Comparison of ENCODE assay signal across 8 mouse cellular contexts in the genomic region with DNA sequence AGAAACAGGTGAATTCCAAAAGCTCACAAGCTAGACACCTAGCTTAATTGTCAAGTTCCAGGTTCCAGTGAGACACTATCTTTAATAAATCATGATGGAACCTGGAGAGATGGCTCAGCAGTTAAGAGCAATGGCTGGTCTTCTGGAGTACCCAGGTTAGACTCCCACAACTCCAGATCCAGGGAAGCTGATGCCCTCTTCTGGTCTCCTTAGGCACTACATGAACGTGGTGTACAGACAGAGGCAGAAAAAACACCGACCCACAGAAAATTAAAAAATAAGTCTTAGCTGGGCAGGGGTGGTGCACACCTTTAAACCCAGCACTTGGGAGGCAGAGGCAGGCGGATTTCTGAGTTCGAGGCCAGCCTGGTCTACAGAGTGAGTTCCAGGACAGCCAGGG.
DNase-seq lines count a peak whose midpoint lies in the region; TF ChIP-seq lines count a peak whose summit lies in the region.
"Had no signal": no experiment of that assay in that cellular context is flagged by ENCODE, and none has a peak within 500 bp of the region (broad histone marks: within the 10 kb centered on the region; RNA-seq: fewer than 3 reads in every experiment).

No protein-coding gene starts in this region.

- no peak overlapping the region for H3K27ac ChIP-seq in left cerebral cortex, adult 2 months
- H3K27ac ChIP-seq in MEL (ENCODE audit: control insufficient read depth, low read depth, low read length): peak overlapping the region; percentile 92
- H3K27ac ChIP-seq in bone marrow, adult 2 months (ENCODE audit: control insufficient read depth, insufficient read depth, low read depth, low read length, poor library complexity): no peak overlapping the region; the same call in 1 of the 2 replicates
- no peak overlapping the region for H3K27ac ChIP-seq in embryonic fibroblast, embryonic 13.5 days (ENCODE audit: insufficient read depth, low read length)
- no peak overlapping the region for H3K27ac ChIP-seq in limb, embryonic 10.5 days
- H3K27ac ChIP-seq: macrophage had no signal

- no peak for DNase-seq in left cerebral cortex, adult 2 months (ENCODE audit: extremely low spot score in 1 of 2, low spot score in 2 of 2)
- no peak for DNase-seq in left cerebral cortex, postnatal 36 days (ENCODE audit: low spot score in 2 of 2)
- peak; percentile 88 for DNase-seq in MEL (ENCODE audit: low read depth, low spot score)
- DNase-seq in limb, embryonic 10.5 days (ENCODE audit: low spot score): peak; percentile 42
- peak; percentile 60 for DNase-seq in right cerebral cortex, postnatal 14 days

- TF ChIP-seq RAD21 in MEL (IDR thresholded peaks at IDR 0.05; ENCODE audit: low read depth, low read length): peak; percentile 52

- 20% methylated on average over 4 of the region's 4 CpGs for WGBS in bone marrow, adult 2 months
- WGBS in limb, embryonic 10.5 days: 54% methylated on average over 4 of the region's 4 CpGs

- H3K9ac ChIP-seq in MEL (ENCODE audit: control insufficient read depth, low read depth, low read length, poor library complexity, severe bottlenecking): peak overlapping the region; percentile 62

- TF ChIP-seq POLR2A in MEL (IDR thresholded peaks at IDR 0.05; ENCODE audit: control insufficient read depth in 1 of 2, insufficient read depth in 1 of 2, low read depth in 1 of 2, low read length in 2 of 2, poor library complexity in 1 of 2): no peak
- TF ChIP-seq POLR2A in bone marrow, adult 2 months (IDR thresholded peaks at IDR 0.05; ENCODE audit: borderline replicate concordance, control insufficient read depth, low read depth, low read length): no peak
- TF ChIP-seq POLR2A in embryonic fibroblast, embryonic 13.5 days (IDR thresholded peaks at IDR 0.05; ENCODE audit: low read depth, low read length): no peak

- no peaks in the 10 kb centered on the region for H3K79me2 ChIP-seq in MEL (ENCODE audit: control insufficient read depth, insufficient read depth, low read length, poor library complexity)

- peak; percentile 71 for TF ChIP-seq CTCF in left cerebral cortex, adult 2 months (IDR thresholded peaks at IDR 0.05)
- peak; percentile 54 to 60 (median 60) for TF ChIP-seq CTCF in MEL (IDR thresholded peaks at IDR 0.05 in 2 of 3, conservative IDR thresholded peaks at IDR 0.05 in 1 of 3; ENCODE audit: control insufficient read depth in 1 of 3, insufficient read depth in 1 of 3, low read depth in 2 of 3, low read length in 3 of 3, poor library complexity in 1 of 3, severe bottlenecking in 1 of 3)
- TF ChIP-seq CTCF in bone marrow, adult 2 months (IDR thresholded peaks at IDR 0.05; ENCODE audit: control insufficient read depth, insufficient read depth, low read length): peak; percentile 51
- TF ChIP-seq CTCF in embryonic fibroblast, embryonic 13.5 days (IDR thresholded peaks at IDR 0.05; ENCODE audit: borderline replicate concordance, insufficient read depth, low read length): peak; percentile 12; the same call in 1 of the 2 replicates

- no peak for TF ChIP-seq EP300 in MEL (IDR thresholded peaks at IDR 0.05; ENCODE audit: low read depth in 1 of 2, low read length in 2 of 2)

- H3K9me3 ChIP-seq in MEL (replicated peaks; ENCODE audit: insufficient read depth, low read length): no peaks in the 10 kb centered on the region
- no peaks in the 10 kb centered on the region for H3K9me3 ChIP-seq in limb, embryonic 10.5 days (replicated peaks)

- peaks cover 0 to 28% of the 10 kb centered on the region in 2 experiments; a peak in 2 of 4 replicates for H3K36me3 ChIP-seq in MEL (ENCODE audit: control insufficient read depth in 1 of 2, insufficient read depth in 2 of 2, low read length in 2 of 2)
- H3K36me3 ChIP-seq in limb, embryonic 10.5 days: no peaks in the 10 kb centered on the region

- H3K4me3 ChIP-seq in left cerebral cortex, adult 2 months: no peak overlapping the region
- peak overlapping the region; percentile 45 to 61 for H3K4me3 ChIP-seq in MEL (ENCODE audit: control insufficient read depth in 1 of 2, insufficient read depth in 1 of 2, low read depth in 2 of 2, low read length in 2 of 2)
- no peak overlapping the region for H3K4me3 ChIP-seq in bone marrow, adult 2 months (replicated peaks; ENCODE audit: control insufficient read depth, low read depth, low read length)
- no peak overlapping the region for H3K4me3 ChIP-seq in embryonic fibroblast, embryonic 13.5 days (ENCODE audit: insufficient read depth, low read length)
- H3K4me3 ChIP-seq in limb, embryonic 10.5 days: no peak overlapping the region

- peaks cover 16 to 34% of the 10 kb centered on the region in 2 experiments for H3K4me1 ChIP-seq in MEL (ENCODE audit: control insufficient read depth in 1 of 2, insufficient read depth in 2 of 2, low read length in 2 of 2)
- H3K4me1 ChIP-seq in bone marrow, adult 2 months (ENCODE audit: control insufficient read depth, insufficient read depth, low read length): peaks cover 6% of the 10 kb centered on the region
- no peaks in the 10 kb centered on the region; the same call in 1 of the 2 replicates for H3K4me1 ChIP-seq in embryonic fibroblast, embryonic 13.5 days (ENCODE audit: control insufficient read depth, insufficient read depth, low read length)
- peaks cover 11% of the 10 kb centered on the region for H3K4me1 ChIP-seq in limb, embryonic 10.5 days

- no peaks in the 10 kb centered on the region for H3K27me3 ChIP-seq in MEL (ENCODE audit: control insufficient read depth in 1 of 2, insufficient read depth in 2 of 2, low read length in 2 of 2)
- H3K27me3 ChIP-seq in limb, embryonic 10.5 days (ENCODE audit: low read depth, poor library complexity, severe bottlenecking): no peaks in the 10 kb centered on the region

- intact Hi-C loops in left cerebral cortex, adult 2 months (cut with DNase I): loop anchor here (5.0 kb wide), 1 partner anchor 169 kb away; no protein-coding TSS in a partner anchor
- intact Hi-C loops in left cerebral cortex, postnatal 36 days (cut with DNase I): loop anchor here (5.0 kb wide), 1 partner anchor 169 kb away; no protein-coding TSS in a partner anchor

TF ChIP-seq in MEL, 35 proteins besides CTCF, POLR2A, EP300 and RAD21:
- TF ChIP-seq ZC3H11A (IDR thresholded peaks at IDR 0.05; ENCODE audit: low read depth, low read length) (peak; percentile 28), CHD1 (IDR thresholded peaks at IDR 0.05; ENCODE audit: low read depth, low read length) (no peak; the same call in 1 of the 2 replicates), MAX (IDR thresholded peaks at IDR 0.05; ENCODE audit: low read length) (no peak), MXI1 (IDR thresholded peaks at IDR 0.05; ENCODE audit: low read depth, low read length) (no peak), ZMIZ1 (IDR thresholded peaks at IDR 0.05; ENCODE audit: low read depth, low read length) (no peak), ELF1 (IDR thresholded peaks at IDR 0.05; ENCODE audit: low read depth, low read length) (no peak), HCFC1 (IDR thresholded peaks at IDR 0.05; ENCODE audit: low read depth, low read length) (no peak), SMC3 (IDR thresholded peaks at IDR 0.05; ENCODE audit: low read depth, low read length) (peak; percentile 58), MAZ (IDR thresholded peaks at IDR 0.05; ENCODE audit: low read depth, low read length) (peak; percentile 48; the same call in 1 of the 2 replicates), UBTF (IDR thresholded peaks at IDR 0.05; ENCODE audit: borderline replicate concordance, insufficient read depth, low read depth, low read length) (no peak)

Comparison
In these comparisons a context has a peak if more than half of its experiments do, and no peak if none do; other contexts are left out.
1. DNase-seq: peak in MEL (single experiment), limb, embryonic 10.5 days (single experiment) and right cerebral cortex, postnatal 14 days (single experiment); none in left cerebral cortex, adult 2 months (0 of 2) and left cerebral cortex, postnatal 36 days (0 of 2).
2. H3K4me3 ChIP-seq: peak in MEL (2 of 2); none in left cerebral cortex, adult 2 months (single experiment), bone marrow, adult 2 months (single experiment), embryonic fibroblast, embryonic 13.5 days (single experiment) and limb, embryonic 10.5 days (single experiment).
3. CTCF ChIP-seq: peak in every context shown above with its lines; median percentile 71 in left cerebral cortex, adult 2 months; 60 in MEL; 51 in bone marrow, adult 2 months; 12 in embryonic fibroblast, embryonic 13.5 days.